Mouse (Mus musculus): ENCODE data around the gene Map2. TPM values are rescaled to one million over a fixed set of nuclear protein-coding genes. Genes with fewer than 3 reads are reported as not detected.

Map2 gene
- polyA plus RNA-seq, 1 experiment, result 635 TPM

GRCm38 (mm10) chr1:66320378-66321135 lies 145.5 kb downstream of the Map2 start:
- 29% methylated on average over 2 of the region's 2 CpGs for WGBS

GRCm38 (mm10) chr1:66321136-66321502 lies 146.0 kb downstream of the Map2 start:
- Histone ChIP-seq H3K4me1 (ENCODE audit: control insufficient read depth, insufficient read depth, low read length) (no peaks in the 10 kb centered on the region), H3K4me3 (ENCODE audit: insufficient read depth, low read depth, low read length) (no peak overlapping the region), H3K27ac (ENCODE audit: insufficient read depth, low read depth, low read length) (peak overlapping the region; percentile 77; the same call in 1 of the 2 replicates)
- WGBS, result 12% methylated on average over 1 of the region's 1 CpGs
- TF ChIP-seq POLR2A (IDR thresholded peaks at IDR 0.05; ENCODE audit: insufficient read depth, low read depth, low read length), result no peak
- TF ChIP-seq CTCF (IDR thresholded peaks at IDR 0.05; ENCODE audit: insufficient read depth, low read depth, low read length), result no peak

More at GRCm38 (mm10) chr1:66320378-66321135, 145.5 kb downstream of the Map2 start:
- Histone ChIP-seq H3K27ac (ENCODE audit: insufficient read depth, low read depth, low read length) (peak overlapping the region; percentile 77), H3K4me3 (ENCODE audit: insufficient read depth, low read depth, low read length) (no peak overlapping the region), H3K4me1 (ENCODE audit: control insufficient read depth, insufficient read depth, low read length) (no peaks in the 10 kb centered on the region)
- no peak for TF ChIP-seq CTCF (IDR thresholded peaks at IDR 0.05; ENCODE audit: insufficient read depth, low read depth, low read length)
- TF ChIP-seq POLR2A (IDR thresholded peaks at IDR 0.05; ENCODE audit: insufficient read depth, low read depth, low read length), result no peak

- peak overlapping the region; percentile 97 for H3K27ac ChIP-seq (ENCODE audit: insufficient read depth, low read depth, low read length)
- peak; percentile 40; the same call in 1 of the 2 replicates for TF ChIP-seq POLR2A (IDR thresholded peaks at IDR 0.05; ENCODE audit: insufficient read depth, low read depth, low read length)
- no peak for TF ChIP-seq CTCF (IDR thresholded peaks at IDR 0.05; ENCODE audit: insufficient read depth, low read depth, low read length)
- no peaks in the 10 kb centered on the region for H3K4me1 ChIP-seq (ENCODE audit: control insufficient read depth, insufficient read depth, low read length)
- 14% methylated on average over 15 of the region's 15 CpGs for WGBS
- peak overlapping the region; percentile 49 for H3K4me3 ChIP-seq (ENCODE audit: insufficient read depth, low read depth, low read length)
Measured at GRCm38 (mm10) chr1:66321631-66322142, 146.6 kb downstream of the Map2 start.

- H3K4me1 ChIP-seq (ENCODE audit: control insufficient read depth, insufficient read depth, low read length), result no peaks in the 10 kb centered on the region
- H3K27ac ChIP-seq (ENCODE audit: insufficient read depth, low read depth, low read length), result peak overlapping the region; percentile 15; the same call in 1 of the 2 replicates
- WGBS, result 13% methylated on average over 9 of the region's 9 CpGs
- TF ChIP-seq CTCF (IDR thresholded peaks at IDR 0.05; ENCODE audit: insufficient read depth, low read depth, low read length) (no peak), POLR2A (IDR thresholded peaks at IDR 0.05; ENCODE audit: insufficient read depth, low read depth, low read length) (no peak)
- peak overlapping the region; percentile 37 for H3K4me3 ChIP-seq (ENCODE audit: insufficient read depth, low read depth, low read length)
Measured at GRCm38 (mm10) chr1:66323461-66323860, 148.4 kb downstream of the Map2 start.

GRCm38 (mm10) chr1:66324951-66325350 lies 149.9 kb downstream of the Map2 start:
- Histone ChIP-seq H3K27ac (ENCODE audit: insufficient read depth, low read depth, low read length) (no peak overlapping the region), H3K4me3 (ENCODE audit: insufficient read depth, low read depth, low read length) (peak overlapping the region; percentile 3; the same call in 1 of the 2 replicates), H3K4me1 (ENCODE audit: control insufficient read depth, insufficient read depth, low read length) (no peaks in the 10 kb centered on the region)
- TF ChIP-seq CTCF (IDR thresholded peaks at IDR 0.05; ENCODE audit: insufficient read depth, low read depth, low read length) (no peak), POLR2A (IDR thresholded peaks at IDR 0.05; ENCODE audit: insufficient read depth, low read depth, low read length) (no peak)

- Histone ChIP-seq H3K4me1 (ENCODE audit: control insufficient read depth, insufficient read depth, low read length) (no peaks in the 10 kb centered on the region), H3K27ac (ENCODE audit: insufficient read depth, low read depth, low read length) (no peak overlapping the region; the same call in 1 of the 2 replicates), H3K4me3 (ENCODE audit: insufficient read depth, low read depth, low read length) (no peak overlapping the region)
- TF ChIP-seq CTCF (IDR thresholded peaks at IDR 0.05; ENCODE audit: insufficient read depth, low read depth, low read length) (no peak), POLR2A (IDR thresholded peaks at IDR 0.05; ENCODE audit: insufficient read depth, low read depth, low read length) (no peak)
- 19% methylated on average over 6 of the region's 6 CpGs for WGBS
Measured at GRCm38 (mm10) chr1:66328996-66329395, 153.9 kb downstream of the Map2 start.

- no peak overlapping the region for H3K4me3 ChIP-seq (ENCODE audit: insufficient read depth, low read depth, low read length)
- TF ChIP-seq CTCF (IDR thresholded peaks at IDR 0.05; ENCODE audit: insufficient read depth, low read depth, low read length), result no peak
- TF ChIP-seq POLR2A (IDR thresholded peaks at IDR 0.05; ENCODE audit: insufficient read depth, low read depth, low read length), result no peak
- no peak overlapping the region for H3K27ac ChIP-seq (ENCODE audit: insufficient read depth, low read depth, low read length)
- H3K4me1 ChIP-seq (ENCODE audit: control insufficient read depth, insufficient read depth, low read length), result no peaks in the 10 kb centered on the region
Measured at GRCm38 (mm10) chr1:66329534-66329933, 154.5 kb downstream of the Map2 start.

GRCm38 (mm10) chr1:66335724-66336284 lies 160.7 kb downstream of the Map2 start:
- WGBS, result 89% methylated on average over 2 of the region's 2 CpGs
- Histone ChIP-seq H3K4me3 (ENCODE audit: insufficient read depth, low read depth, low read length) (no peak overlapping the region), H3K27ac (ENCODE audit: insufficient read depth, low read depth, low read length) (0 out of 2 replicates have a peak overlapping the region, but pooled peaks have one; percentile 21), H3K4me1 (ENCODE audit: control insufficient read depth, insufficient read depth, low read length) (no peaks in the 10 kb centered on the region)
- no peak for TF ChIP-seq POLR2A (IDR thresholded peaks at IDR 0.05; ENCODE audit: insufficient read depth, low read depth, low read length)
- TF ChIP-seq CTCF (IDR thresholded peaks at IDR 0.05; ENCODE audit: insufficient read depth, low read depth, low read length), result no peak

GRCm38 (mm10) chr1:66339213-66339612 lies 164.1 kb downstream of the Map2 start:
- Histone ChIP-seq H3K4me3 (ENCODE audit: insufficient read depth, low read depth, low read length) (no peak overlapping the region), H3K27ac (ENCODE audit: insufficient read depth, low read depth, low read length) (peak overlapping the region; percentile 83), H3K4me1 (ENCODE audit: control insufficient read depth, insufficient read depth, low read length) (no peaks in the 10 kb centered on the region)
- TF ChIP-seq POLR2A (IDR thresholded peaks at IDR 0.05; ENCODE audit: insufficient read depth, low read depth, low read length) (no peak), CTCF (IDR thresholded peaks at IDR 0.05; ENCODE audit: insufficient read depth, low read depth, low read length) (no peak)
- WGBS, result 42% methylated on average over 1 of the region's 1 CpGs
